Mouse (Mus musculus): Measurements from ENCODE around the gene Uri1. TPM values are rescaled to one million over a fixed set of nuclear protein-coding genes. Genes with fewer than 3 reads are reported as not detected.

The Uri1 gene
- polyA plus RNA-seq, 1 experiment from 2014 or later = 56.9 TPM

- no peak for DNase-seq (ENCODE audit: low spot score)
- H3K4me3 ChIP-seq (ENCODE audit: low read depth, low read length) = no peak overlapping the region
- H3K27me3 ChIP-seq (ENCODE audit: control insufficient read depth, insufficient read depth, low read length) = no peaks in the 10 kb centered on the region
- H3K9me3 ChIP-seq (replicated peaks; ENCODE audit: control insufficient read depth, low read length) = no peaks in the 10 kb centered on the region
- no peak overlapping the region for H3K4me2 ChIP-seq (ENCODE audit: low read depth, low read length)
- H3K4me1 ChIP-seq (ENCODE audit: control insufficient read depth, insufficient read depth, low read length) = no peaks in the 10 kb centered on the region
- WGBS = 88% methylated on average over 2 of the region's 2 CpGs
- no peaks in the 10 kb centered on the region; the same call in 1 of the 2 replicates for H3K36me3 ChIP-seq (replicated peaks; ENCODE audit: control insufficient read depth, insufficient read depth, low read depth, low read length)
- no peak overlapping the region for H3K9ac ChIP-seq (replicated peaks; ENCODE audit: low read length)
- H3K27ac ChIP-seq (replicated peaks; ENCODE audit: low read depth, low read length) = no peak overlapping the region
- ATAC-seq (replicated peaks; ENCODE audit: insufficient number of reproducible peaks, low FRiP score, low TSS enrichment, low read depth) = no peak
These were observed 45.7 kb downstream of the Uri1 start for GRCm38 (mm10) chr7:37977676-37978075.

GRCm38 (mm10) chr7:37972999-37973555, 50.3 kb downstream of the Uri1 start:
- Histone ChIP-seq H3K9me3 (replicated peaks; ENCODE audit: control insufficient read depth, low read length) (no peaks in the 10 kb centered on the region), H3K27me3 (ENCODE audit: control insufficient read depth, insufficient read depth, low read length) (no peaks in the 10 kb centered on the region), H3K36me3 (replicated peaks; ENCODE audit: control insufficient read depth, insufficient read depth, low read depth, low read length) (no peaks in the 10 kb centered on the region), H3K4me2 (ENCODE audit: low read depth, low read length) (no peak overlapping the region), H3K4me3 (ENCODE audit: low read depth, low read length) (no peak overlapping the region), H3K4me1 (ENCODE audit: control insufficient read depth, insufficient read depth, low read length) (no peaks in the 10 kb centered on the region), H3K27ac (replicated peaks; ENCODE audit: low read depth, low read length) (no peak overlapping the region), H3K9ac (replicated peaks; ENCODE audit: low read length) (no peak overlapping the region)
- 84% methylated on average over 2 of the region's 2 CpGs for WGBS
- DNase-seq (ENCODE audit: low spot score) (no peak), ATAC-seq (replicated peaks; ENCODE audit: insufficient number of reproducible peaks, low FRiP score, low TSS enrichment, low read depth) (no peak)

GRCm38 (mm10) chr7:37972571-37972970, 50.8 kb downstream of the Uri1 start:
- no peak overlapping the region for H3K27ac ChIP-seq (replicated peaks; ENCODE audit: low read depth, low read length)
- no peak overlapping the region for H3K9ac ChIP-seq (replicated peaks; ENCODE audit: low read length)
- 73% methylated on average over 9 of the region's 9 CpGs for WGBS
- no peaks in the 10 kb centered on the region for H3K36me3 ChIP-seq (replicated peaks; ENCODE audit: control insufficient read depth, insufficient read depth, low read depth, low read length)
- peak; percentile 58 for DNase-seq (ENCODE audit: low spot score)
- no peaks in the 10 kb centered on the region for H3K9me3 ChIP-seq (replicated peaks; ENCODE audit: control insufficient read depth, low read length)
- H3K4me3 ChIP-seq (ENCODE audit: low read depth, low read length) = no peak overlapping the region
- no peak overlapping the region for H3K4me2 ChIP-seq (ENCODE audit: low read depth, low read length)
- no peaks in the 10 kb centered on the region for H3K27me3 ChIP-seq (ENCODE audit: control insufficient read depth, insufficient read depth, low read length)
- no peak for ATAC-seq (replicated peaks; ENCODE audit: insufficient number of reproducible peaks, low FRiP score, low TSS enrichment, low read depth)
- no peaks in the 10 kb centered on the region for H3K4me1 ChIP-seq (ENCODE audit: control insufficient read depth, insufficient read depth, low read length)

GRCm38 (mm10) chr7:37962326-37962725, 61.0 kb downstream of the Uri1 start:
- Histone ChIP-seq H3K4me2 (ENCODE audit: low read depth, low read length) (no peak overlapping the region), H3K4me3 (ENCODE audit: low read depth, low read length) (no peak overlapping the region)

GRCm38 (mm10) chr7:37961247-37961646, 62.1 kb downstream of the Uri1 start:
- ATAC-seq (replicated peaks; ENCODE audit: insufficient number of reproducible peaks, low FRiP score, low TSS enrichment, low read depth) (no peak), DNase-seq (ENCODE audit: low spot score) (no peak)
- no peak overlapping the region for H3K4me2 ChIP-seq (ENCODE audit: low read depth, low read length)
- no peaks in the 10 kb centered on the region for H3K4me1 ChIP-seq (ENCODE audit: control insufficient read depth, insufficient read depth, low read length)
- no peaks in the 10 kb centered on the region for H3K27me3 ChIP-seq (ENCODE audit: control insufficient read depth, insufficient read depth, low read length)
- no peak overlapping the region for H3K27ac ChIP-seq (replicated peaks; ENCODE audit: low read depth, low read length)
- H3K4me3 ChIP-seq (ENCODE audit: low read depth, low read length) = no peak overlapping the region
- H3K9ac ChIP-seq (replicated peaks; ENCODE audit: low read length) = no peak overlapping the region
- H3K9me3 ChIP-seq (replicated peaks; ENCODE audit: control insufficient read depth, low read length) = no peaks in the 10 kb centered on the region
- no peaks in the 10 kb centered on the region; the same call in none of the 2 replicates for H3K36me3 ChIP-seq (replicated peaks; ENCODE audit: control insufficient read depth, insufficient read depth, low read depth, low read length)
- WGBS = 92% methylated on average over 11 of the region's 11 CpGs

More at GRCm38 (mm10) chr7:37962326-37962725, 61.0 kb downstream of the Uri1 start:
- 94% methylated on average over 17 of the region's 17 CpGs for WGBS
- Histone ChIP-seq H3K4me1 (ENCODE audit: control insufficient read depth, insufficient read depth, low read length) (no peaks in the 10 kb centered on the region), H3K9me3 (replicated peaks; ENCODE audit: control insufficient read depth, low read length) (no peaks in the 10 kb centered on the region), H3K27ac (replicated peaks; ENCODE audit: low read depth, low read length) (no peak overlapping the region), H3K27me3 (ENCODE audit: control insufficient read depth, insufficient read depth, low read length) (no peaks in the 10 kb centered on the region), H3K36me3 (replicated peaks; ENCODE audit: control insufficient read depth, insufficient read depth, low read depth, low read length) (no peaks in the 10 kb centered on the region; the same call in none of the 2 replicates), H3K9ac (replicated peaks; ENCODE audit: low read length) (no peak overlapping the region)
- DNase-seq (ENCODE audit: low spot score) = no peak
- ATAC-seq (replicated peaks; ENCODE audit: insufficient number of reproducible peaks, low FRiP score, low TSS enrichment, low read depth) = no peak

- Histone ChIP-seq H3K9ac (replicated peaks; ENCODE audit: low read length) (no peak overlapping the region), H3K4me1 (ENCODE audit: control insufficient read depth, insufficient read depth, low read length) (no peaks in the 10 kb centered on the region), H3K27ac (replicated peaks; ENCODE audit: low read depth, low read length) (no peak overlapping the region), H3K4me3 (ENCODE audit: low read depth, low read length) (no peak overlapping the region), H3K36me3 (replicated peaks; ENCODE audit: control insufficient read depth, insufficient read depth, low read depth, low read length) (no peaks in the 10 kb centered on the region; the same call in 1 of the 2 replicates), H3K9me3 (replicated peaks; ENCODE audit: control insufficient read depth, low read length) (no peaks in the 10 kb centered on the region), H3K27me3 (ENCODE audit: control insufficient read depth, insufficient read depth, low read length) (no peaks in the 10 kb centered on the region), H3K4me2 (ENCODE audit: low read depth, low read length) (no peak overlapping the region)
- DNase-seq (ENCODE audit: low spot score) (no peak), ATAC-seq (replicated peaks; ENCODE audit: insufficient number of reproducible peaks, low FRiP score, low TSS enrichment, low read depth) (no peak)
- WGBS = 84% methylated on average over 9 of the region's 9 CpGs
These were observed 71.5 kb downstream of the Uri1 start for GRCm38 (mm10) chr7:37951841-37952240.

- no peak overlapping the region for H3K4me3 ChIP-seq (ENCODE audit: low read depth, low read length)
- H3K4me1 ChIP-seq (ENCODE audit: control insufficient read depth, insufficient read depth, low read length) = peaks cover 3% of the 10 kb centered on the region; the same call in 1 of the 2 replicates
- H3K9me3 ChIP-seq (replicated peaks; ENCODE audit: control insufficient read depth, low read length) = no peaks in the 10 kb centered on the region
- H3K27me3 ChIP-seq (ENCODE audit: control insufficient read depth, insufficient read depth, low read length) = no peaks in the 10 kb centered on the region
- no peak overlapping the region for H3K9ac ChIP-seq (replicated peaks; ENCODE audit: low read length)
- WGBS = 84% methylated on average over 8 of the region's 8 CpGs
- H3K36me3 ChIP-seq (replicated peaks; ENCODE audit: control insufficient read depth, insufficient read depth, low read depth, low read length) = no peaks in the 10 kb centered on the region
- no peak for DNase-seq (ENCODE audit: low spot score)
- H3K4me2 ChIP-seq (ENCODE audit: low read depth, low read length) = no peak overlapping the region
- no peak for ATAC-seq (replicated peaks; ENCODE audit: insufficient number of reproducible peaks, low FRiP score, low TSS enrichment, low read depth)
- H3K27ac ChIP-seq (replicated peaks; ENCODE audit: low read depth, low read length) = no peak overlapping the region
These were observed 86.9 kb downstream of the Uri1 start for GRCm38 (mm10) chr7:37936459-37936858.

GRCm38 (mm10) chr7:37935786-37936185, 87.6 kb downstream of the Uri1 start:
- no peak overlapping the region for H3K4me2 ChIP-seq (ENCODE audit: low read depth, low read length)
- H3K9ac ChIP-seq (replicated peaks; ENCODE audit: low read length) = no peak overlapping the region
- DNase-seq (ENCODE audit: low spot score) (no peak), ATAC-seq (replicated peaks; ENCODE audit: insufficient number of reproducible peaks, low FRiP score, low TSS enrichment, low read depth) (no peak)
- H3K9me3 ChIP-seq (replicated peaks; ENCODE audit: control insufficient read depth, low read length) = no peaks in the 10 kb centered on the region
- no peaks in the 10 kb centered on the region for H3K27me3 ChIP-seq (ENCODE audit: control insufficient read depth, insufficient read depth, low read length)
- no peak overlapping the region for H3K27ac ChIP-seq (replicated peaks; ENCODE audit: low read depth, low read length)
- no peaks in the 10 kb centered on the region for H3K36me3 ChIP-seq (replicated peaks; ENCODE audit: control insufficient read depth, insufficient read depth, low read depth, low read length)
- 77% methylated on average over 5 of the region's 5 CpGs for WGBS
- H3K4me3 ChIP-seq (ENCODE audit: low read depth, low read length) = no peak overlapping the region
- peaks cover 3% of the 10 kb centered on the region; the same call in 1 of the 2 replicates for H3K4me1 ChIP-seq (ENCODE audit: control insufficient read depth, insufficient read depth, low read length)
